Mouse (Mus musculus) left cerebral cortex, adult 8-10 months (tissue): ENCODE data around the gene Cd99l2. TPM values are rescaled to one million over a fixed set of nuclear protein-coding genes. Genes with fewer than 3 reads are reported as not detected.

Experiments
- DNase-seq, 2 experiments: peaks; one replicate each; pipeline ENCODE4 v3.0.0; 2022; ENCODE audit warnings: low spot score in 2 of 2
- total RNA-seq, 4 experiments: library from RNA; stranded (reverse); gene quantifications; 2 replicates each; pipeline ENCODE4 v1.2.4; 2022

Cd99l2 gene
- total RNA-seq, 4 experiments from 2014 or later: 69.5 to 74.9 (median 71.7) TPM

- DNase-seq: no peak
These were observed 23.9 kb downstream of the Cd99l2 start for GRCm38 (mm10) chrX:71468639-71469295.

GRCm38 (mm10) chrX:71467491-71467890 lies 25.2 kb downstream of the Cd99l2 start:
- DNase-seq: no peak

GRCm38 (mm10) chrX:71465417-71465816 lies 27.2 kb downstream of the Cd99l2 start:
- no peak for DNase-seq

- DNase-seq: no peak
These were observed 28.4 kb downstream of the Cd99l2 start for GRCm38 (mm10) chrX:71464138-71464826.

DNA sequence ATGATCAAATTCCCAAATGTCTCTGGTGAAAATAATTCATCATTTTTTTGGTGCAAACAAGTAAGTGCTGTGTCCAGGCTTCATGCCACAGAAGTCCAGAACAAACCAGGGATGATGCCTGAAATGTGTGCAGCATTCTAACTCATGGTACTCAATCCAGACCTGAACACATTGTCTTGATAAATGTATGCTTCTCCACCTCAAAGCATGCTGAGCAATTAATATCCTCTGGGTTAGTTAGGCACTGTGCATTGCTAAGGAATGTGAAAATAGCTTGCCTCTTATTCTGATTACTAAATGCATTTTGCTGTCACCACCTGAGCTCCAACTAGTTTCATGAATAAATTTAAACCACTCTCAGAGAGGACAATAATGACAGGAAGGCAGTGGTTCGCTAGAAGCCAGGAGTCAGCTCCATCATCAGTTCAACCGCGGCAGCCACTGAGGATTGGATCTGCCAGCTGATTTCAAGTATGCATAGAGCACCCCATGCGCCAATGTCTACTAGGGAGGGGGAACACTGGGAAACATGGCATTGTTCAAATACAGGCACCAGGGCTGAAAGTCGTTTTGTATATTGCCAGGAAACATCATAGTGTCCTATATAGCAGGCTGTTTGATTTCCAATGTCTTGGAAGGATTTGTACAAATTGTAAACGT lies 36.4 kb downstream of the Cd99l2 start:
- no peak for DNase-seq

GRCm38 (mm10) chrX:71442916-71443315 lies 49.7 kb downstream of the Cd99l2 start:
- DNase-seq: no peak

DNA sequence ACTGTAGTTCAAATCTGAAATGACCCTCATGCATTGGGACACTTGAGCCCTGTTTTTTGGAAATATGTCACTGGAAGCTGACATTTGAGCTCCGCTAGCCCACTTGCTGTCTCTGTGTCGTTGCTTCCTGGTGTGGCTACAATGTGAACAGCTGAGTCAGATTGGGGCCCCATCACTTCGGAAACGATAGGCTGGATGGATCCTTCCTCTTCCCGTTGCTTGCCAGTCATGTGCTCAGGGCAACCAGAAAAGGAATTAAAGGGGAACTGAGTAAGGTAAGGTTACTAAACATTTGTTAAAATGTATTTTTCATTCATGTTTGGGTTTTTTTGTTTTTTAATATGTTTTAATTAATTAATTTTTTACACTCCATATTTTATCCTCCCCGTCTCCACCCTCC lies 53.2 kb downstream of the Cd99l2 start:
- no peak for DNase-seq

- DNase-seq: peak in 1 of 2 experiments; percentile 17
These were observed 57.1 kb downstream of the Cd99l2 start for GRCm38 (mm10) chrX:71435542-71435941.

DNA sequence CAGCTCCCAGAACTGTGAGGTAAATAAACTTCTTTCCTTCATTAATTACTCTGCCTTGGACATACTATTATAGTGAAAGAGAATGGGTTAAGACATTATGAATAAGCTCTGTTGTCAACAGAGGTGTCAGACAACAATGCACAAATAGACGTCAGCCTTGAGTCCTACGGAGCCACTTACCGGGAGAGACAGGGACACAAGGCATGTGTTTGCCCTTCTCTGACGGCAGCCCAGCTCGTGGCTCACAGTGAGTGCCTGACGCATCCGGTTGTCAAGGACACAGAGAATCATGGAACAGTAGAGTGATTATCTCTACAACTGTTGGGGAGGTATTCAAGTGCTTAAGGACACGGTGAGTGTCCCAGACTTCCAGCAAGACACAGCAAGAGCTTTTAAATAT lies 57.8 kb downstream of the Cd99l2 start:
- no peak for DNase-seq

DNA sequence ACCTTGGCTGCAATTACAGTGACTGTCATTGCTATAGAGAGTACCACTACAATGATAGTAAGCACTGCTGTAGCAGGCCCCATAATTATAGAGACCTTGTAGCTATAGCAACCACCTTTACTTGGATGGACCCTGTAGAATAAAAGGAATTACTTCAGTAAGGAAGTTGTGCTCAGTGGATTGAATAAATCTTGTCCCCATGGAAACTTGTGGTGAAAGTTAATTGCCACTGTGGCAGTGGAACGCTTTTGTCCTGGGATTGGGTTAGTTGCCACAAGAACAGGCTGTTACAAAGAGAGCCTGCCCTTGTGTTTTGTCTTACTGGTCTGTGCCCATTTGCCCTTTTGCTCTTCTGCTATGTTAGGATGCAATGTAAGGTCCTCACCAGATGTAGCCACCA lies 58.2 kb downstream of the Cd99l2 start:
- DNase-seq: no peak

DNA sequence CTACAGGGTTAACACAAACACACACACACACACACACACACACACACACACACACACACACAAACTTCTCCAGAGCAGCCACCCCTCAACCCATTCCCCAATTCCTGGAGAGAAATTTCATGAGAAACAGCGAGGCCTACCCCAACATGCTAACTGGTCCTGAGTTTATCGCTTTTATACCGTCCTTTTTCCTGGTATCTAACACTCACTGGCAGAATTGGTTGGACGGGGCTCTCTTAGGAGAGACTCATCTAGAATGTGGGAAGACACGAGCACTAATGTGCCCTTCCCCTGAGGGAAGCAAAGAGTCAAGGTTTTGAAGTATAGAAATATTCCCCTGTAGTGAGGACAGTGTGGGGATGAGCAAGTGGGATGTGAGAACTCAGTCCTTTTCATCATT lies 61.7 kb downstream of the Cd99l2 start:
- DNase-seq: no peak

DNA sequence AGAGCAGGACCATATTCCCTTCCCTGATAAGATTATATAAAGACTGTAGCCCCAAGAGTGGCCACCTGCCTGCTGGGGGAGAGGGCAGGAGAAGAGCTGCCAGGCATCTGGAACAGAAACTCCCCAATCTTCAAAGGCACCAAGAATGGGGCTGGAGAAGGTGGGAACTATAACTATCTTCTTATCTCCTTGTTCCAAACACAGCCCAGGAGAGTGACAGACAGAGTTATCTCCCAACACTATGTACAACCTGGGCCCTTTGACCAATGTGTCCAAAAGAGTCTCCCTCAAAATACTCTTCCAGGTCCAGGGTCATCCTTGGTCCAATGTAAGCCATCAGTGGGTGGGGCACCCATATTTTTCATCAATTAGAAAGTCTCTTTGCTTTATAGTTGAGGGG lies 65.2 kb downstream of the Cd99l2 start:
- no peak for DNase-seq

GRCm38 (mm10) chrX:71425746-71426519 lies 66.7 kb downstream of the Cd99l2 start:
- DNase-seq: peak; percentile 24 to 79

- DNase-seq: no peak
These were observed 67.8 kb downstream of the Cd99l2 start for GRCm38 (mm10) chrX:71424852-71425251.

DNA sequence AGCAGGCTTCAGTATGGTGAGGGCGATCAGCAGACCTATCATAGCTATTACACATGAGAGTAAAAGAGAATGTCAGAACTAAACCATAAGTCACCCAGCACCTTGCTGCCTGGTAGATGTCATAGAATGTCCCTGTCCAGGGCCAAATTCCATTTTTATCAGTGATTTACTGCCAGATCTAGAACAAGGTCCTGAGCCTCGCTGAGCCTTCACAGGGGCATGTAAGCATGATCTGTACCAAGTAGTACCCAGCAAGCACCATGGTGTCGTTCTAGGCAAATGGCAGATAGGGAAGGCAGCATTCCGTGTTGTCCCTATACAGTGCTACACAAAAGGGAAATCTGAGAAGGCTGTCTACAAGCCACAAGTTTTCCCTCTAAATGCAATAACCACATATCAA lies 79.0 kb downstream of the Cd99l2 start:
- no peak for DNase-seq

DNA sequence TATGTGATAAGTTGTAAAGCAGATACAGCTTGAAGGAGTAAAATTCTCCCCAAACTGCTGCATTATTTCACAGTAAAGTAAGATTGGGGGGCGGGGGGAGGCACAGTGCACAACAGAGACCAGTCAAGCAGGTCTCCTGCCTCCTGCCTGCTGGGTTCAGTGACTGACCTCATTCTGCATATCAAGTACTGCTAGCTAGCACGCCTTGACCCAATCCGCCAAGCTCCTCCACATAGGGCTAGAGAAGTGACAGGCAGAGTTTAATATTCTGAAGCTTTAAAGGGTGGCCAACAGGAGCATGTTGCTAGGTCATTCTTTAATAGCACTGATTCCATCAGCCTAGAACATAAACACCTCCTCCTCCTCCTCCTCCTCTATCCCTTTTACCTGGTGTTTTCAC lies 79.9 kb downstream of the Cd99l2 start:
- DNase-seq: no peak

DNA sequence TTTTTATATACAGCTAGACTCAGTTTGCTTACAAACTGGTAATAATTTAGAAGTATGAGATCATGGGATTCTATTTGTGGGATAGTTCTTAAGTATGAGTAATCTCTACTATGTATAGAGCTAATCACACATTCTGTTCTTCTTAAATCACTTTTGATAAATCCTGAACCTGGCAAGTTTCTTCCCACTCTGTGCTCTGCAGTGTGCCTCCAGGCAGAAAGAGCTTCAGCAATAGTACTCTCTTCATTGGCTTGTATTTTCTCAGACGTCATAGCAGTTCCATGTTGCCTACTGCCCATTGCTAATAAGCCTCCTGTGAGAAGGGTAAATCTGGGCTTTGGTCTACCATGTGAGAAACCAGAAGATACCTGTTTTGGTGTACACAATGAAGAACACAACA lies 84.3 kb downstream of the Cd99l2 start:
- DNase-seq: no peak

DNA sequence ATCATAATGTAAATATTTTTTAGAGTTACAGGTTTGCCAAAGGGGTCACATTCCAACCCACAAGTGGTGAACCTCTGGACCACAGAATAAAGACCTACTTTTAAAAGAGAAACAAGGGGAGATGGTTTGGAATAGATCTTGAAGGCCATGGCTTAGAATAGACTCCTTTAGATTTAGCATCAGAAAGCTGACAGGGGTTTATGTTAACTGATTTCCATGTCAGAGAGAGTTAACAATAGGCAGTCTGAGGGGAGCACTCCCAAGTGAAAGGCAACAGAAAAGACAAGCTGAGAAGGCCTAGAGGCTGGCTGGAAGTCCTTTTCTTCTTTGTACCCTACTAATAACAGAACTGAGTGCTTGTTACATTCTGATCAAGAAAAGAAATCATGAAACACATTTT lies 86.4 kb downstream of the Cd99l2 start:
- DNase-seq: no peak

DNA sequence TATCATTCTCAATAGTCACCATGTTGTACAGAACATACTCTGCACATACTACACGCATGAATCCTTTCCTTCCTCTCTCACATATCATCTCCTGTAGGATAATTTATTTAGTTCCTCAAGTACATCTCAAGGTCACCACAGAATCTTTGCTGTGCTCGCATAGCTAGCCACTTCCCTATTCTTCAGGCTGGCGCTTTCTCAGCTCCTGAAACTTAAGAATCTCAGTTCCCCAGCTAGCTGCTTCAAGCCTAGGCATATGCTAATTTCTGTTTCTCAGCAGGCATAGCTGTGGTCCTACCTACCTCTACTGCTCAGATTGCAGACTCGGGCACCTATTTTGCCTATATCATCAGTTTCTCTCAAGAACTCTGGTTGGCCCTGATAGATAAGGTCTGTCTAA lies 96.3 kb downstream of the Cd99l2 start:
- no peak for DNase-seq

DNA sequence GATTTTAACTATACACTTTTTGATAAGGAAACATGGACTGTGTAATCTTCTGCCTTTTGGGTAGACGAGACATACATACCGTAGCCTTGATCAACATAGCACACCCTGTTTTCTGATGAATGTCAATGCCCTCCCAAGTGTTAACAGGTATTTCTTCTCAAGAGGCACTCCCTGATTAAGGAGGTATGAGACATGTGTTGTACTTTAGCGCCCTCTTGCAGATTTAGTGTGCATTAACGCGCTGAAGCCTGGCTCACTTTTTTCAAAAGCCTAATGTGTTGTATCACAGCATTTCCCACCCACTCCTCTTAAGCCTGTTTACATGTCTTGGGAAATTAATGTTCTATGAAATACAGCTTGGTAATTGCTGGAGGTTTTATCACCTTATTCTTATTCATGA lies 111.1 kb downstream of the Cd99l2 start:
- DNase-seq: peak in 1 of 2 experiments; percentile 3

DNA sequence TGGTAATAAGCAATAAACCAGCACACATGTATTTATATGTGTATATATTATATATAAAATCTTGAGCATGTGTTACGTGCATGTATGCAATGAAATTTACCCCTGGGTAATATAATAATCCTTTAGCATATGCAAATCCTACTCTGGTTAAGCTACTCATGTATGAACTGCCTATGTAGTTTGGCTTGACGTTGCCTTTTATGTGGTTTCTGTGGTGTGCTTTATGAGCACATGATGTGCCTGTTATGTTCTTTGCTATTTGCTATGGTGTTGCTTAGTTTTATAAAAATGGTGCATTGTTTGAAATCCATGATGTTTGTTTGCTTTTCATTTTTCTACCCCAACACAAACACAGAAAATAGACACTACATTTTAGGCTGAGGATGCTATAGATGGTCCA lies 114.2 kb downstream of the Cd99l2 start:
- DNase-seq: no peak

GRCm38 (mm10) chrX:71376781-71377180 lies 115.9 kb downstream of the Cd99l2 start:
- no peak for DNase-seq
